Mouse (Mus musculus) cerebral cortex, adult 2 months (tissue): Measurements from ENCODE around the gene Akt1.

Source experiments
- WGBS: fragments of 180-500 bp; shearing (Covaris S2); methylation state at CpG from one replicate; pipeline ENCODE4 v1.1.7; 2018; 5-methylcytosine and 5-hydroxymethylcytosine counted together

The Akt1 gene

GRCm38 (mm10) chr12:112693185-112694126 is 18.8 kb upstream of the Akt1 start:
- WGBS: 2% methylated on average over 54 of the region's 54 CpGs

GRCm38 (mm10) chr12:112688458-112688857 is 13.8 kb upstream of the Akt1 start:
- 68% methylated on average over 15 of the region's 15 CpGs for WGBS

GRCm38 (mm10) chr12:112683351-112683750 is 8.7 kb upstream of the Akt1 start:
- 36% methylated on average over 7 of the region's 7 CpGs for WGBS

GRCm38 (mm10) chr12:112679027-112679996 is 4.6 kb upstream of the Akt1 start:
- WGBS: 6% methylated on average over 77 of the region's 87 CpGs

- WGBS: under 1% methylated on average over 60 of the region's 60 CpGs
Measured at GRCm38 (mm10) chr12:112678555-112679026, 3.9 kb upstream of the Akt1 start, which contains the start of gene Zbtb42. Gene Zbtb42, plus strand, starts transcription at chr12:112678828.

- 45% methylated on average over 19 of the region's 19 CpGs for WGBS
Measured at GRCm38 (mm10) chr12:112677943-112678554, 3.4 kb upstream of the Akt1 start.

- WGBS: 64% methylated on average over 5 of the region's 5 CpGs
Measured at GRCm38 (mm10) chr12:112677076-112677475, 2.4 kb upstream of the Akt1 start.

GRCm38 (mm10) chr12:112675245-112676035 is 756 bp upstream of the Akt1 start:
- 16% methylated on average over 18 of the region's 18 CpGs for WGBS

- 5% methylated on average over 68 of the region's 68 CpGs for WGBS
Measured at GRCm38 (mm10) chr12:112673576-112674091, 1.1 kb downstream of the Akt1 start.

- 4% methylated on average over 21 of the region's 21 CpGs for WGBS
Measured at GRCm38 (mm10) chr12:112672744-112673575, 1.7 kb downstream of the Akt1 start.

- 87% methylated on average over 7 of the region's 7 CpGs for WGBS
Measured at GRCm38 (mm10) chr12:112671891-112672290, 2.8 kb downstream of the Akt1 start.

- WGBS: 53% methylated on average over 9 of the region's 9 CpGs
Measured at GRCm38 (mm10) chr12:112670718-112671393, 3.8 kb downstream of the Akt1 start.

- 53% methylated on average over 10 of the region's 10 CpGs for WGBS
Measured at GRCm38 (mm10) chr12:112667619-112668297, 6.9 kb downstream of the Akt1 start.

- 73% methylated on average over 9 of the region's 9 CpGs for WGBS
Measured at GRCm38 (mm10) chr12:112665881-112666544, 8.7 kb downstream of the Akt1 start.

GRCm38 (mm10) chr12:112665445-112665844 is 9.2 kb downstream of the Akt1 start:
- WGBS: 13% methylated on average over 18 of the region's 18 CpGs

- whole genome bisulfite sequencing: 56% methylated on average over 5 of the region's 5 CpGs
Measured at GRCm38 (mm10) chr12:112664656-112665055, 10.0 kb downstream of the Akt1 start.

GRCm38 (mm10) chr12:112664124-112664523 is 10.6 kb downstream of the Akt1 start:
- 47% methylated on average over 2 of the region's 2 CpGs for WGBS

- whole genome bisulfite sequencing: 64% methylated on average over 12 of the region's 12 CpGs
Measured at GRCm38 (mm10) chr12:112663716-112664115, 11.0 kb downstream of the Akt1 start.
